Mouse (Mus musculus): ENCODE measurements around the gene BC034090.

- no peak for TF ChIP-seq CTCF (IDR thresholded peaks at IDR 0.05; ENCODE audit: control insufficient read depth, insufficient read depth, insufficient read length)
- no peak for TF ChIP-seq MAX (IDR thresholded peaks at IDR 0.05)
- no peak for TF ChIP-seq MYOG (IDR thresholded peaks at IDR 0.05; ENCODE audit: control insufficient read depth, extremely low read depth, insufficient read length)
- no peak for TF ChIP-seq USF1 (IDR thresholded peaks at IDR 0.05; ENCODE audit: low read depth)
Measured at GRCm38 (mm10) chr1:155212936-155213774, 31.1 kb downstream of the BC034090 start.

All from C2C12 (cell line).